Comparison of ENCODE assay signal across 8 mouse cellular contexts in genomic region chr10:69793079-69793478, GRCm38 (mm10).
DNase-seq lines count a peak whose midpoint lies in the region; ATAC-seq and TF ChIP-seq lines count a peak whose summit lies in the region.

No protein-coding gene starts in this region.

- WGBS in lung, adult 2 months, result 37% methylated on average over 9 of the region's 9 CpGs

- DNase-seq in urinary bladder, adult 18-20 months (ENCODE audit: low spot score in 2 of 2), result peak; percentile 14 to 20
- DNase-seq in urinary bladder, adult 2 months (ENCODE audit: low spot score), result no peak
- DNase-seq in cerebellum, adult 11 months, result peak; percentile 58
- DNase-seq in gastrocnemius, adult 2 months, result peak; percentile 66
- peak; percentile 77 for DNase-seq in kidney, adult 9 months
- peak; percentile 30 for DNase-seq in lung, adult 2 months
- peak; percentile 70 for DNase-seq in retina, embryonic 14.5 days (ENCODE audit: low spot score)

- intact Hi-C loops in gastrocnemius, adult 2 months (cut with DNase I), result loop anchor here (1.0 kb wide), 1 partner anchor 131 kb away; no protein-coding TSS in a partner anchor

- TF ChIP-seq CTCF in gastrocnemius, adult 2 months (IDR thresholded peaks at IDR 0.05), result peak; percentile 80
- TF ChIP-seq CTCF in lung, adult 2 months (IDR thresholded peaks at IDR 0.05; ENCODE audit: insufficient read depth, low read length), result peak; percentile 47

- no peak for ATAC-seq in erythroblast, adult 5-6 weeks (replicated peaks; ENCODE audit: low FRiP score, poor library complexity, severe bottlenecking)

- TF ChIP-seq POLR2A in lung, adult 2 months (IDR thresholded peaks at IDR 0.05; ENCODE audit: borderline replicate concordance, extremely low read depth, low read depth, low read length), result no peak

- H3K4me1 ChIP-seq in lung, adult 2 months (ENCODE audit: control insufficient read depth, insufficient read depth, low read length), result peaks cover 4% of the 10 kb centered on the region; the same call in 1 of the 2 replicates

- no peak overlapping the region for H3K27ac ChIP-seq in gastrocnemius, adult 2 months

- H3K4me3 ChIP-seq in gastrocnemius, adult 2 months, result peak overlapping the region; percentile 34
- no peak overlapping the region for H3K4me3 ChIP-seq in lung, adult 2 months (replicated peaks; ENCODE audit: extremely low read depth, low read depth, low read length)
